Mouse (Mus musculus): ENCODE data around the gene Rnf222.

- TF ChIP-seq CTCF (IDR thresholded peaks at IDR 0.05; ENCODE audit: low read depth, low read length): no peak
- peak; percentile 96 for TF ChIP-seq POLR2A (IDR thresholded peaks at IDR 0.05; ENCODE audit: extremely low read depth, insufficient read depth, low read length)
These were observed 35.4 kb upstream of the Rnf222 start for GRCm38 (mm10) chr11:68852932-68853409.

Measured in liver, adult 2 months (tissue).